Mouse (Mus musculus) heart, postnatal 0 days (tissue): ENCODE measurements around the gene Sugp2. TPM values are rescaled to one million over a fixed set of nuclear protein-coding genes. Genes with fewer than 3 reads are reported as not detected.

Source experiments
- ATAC-seq: fragments of 200-750 bp; cut with Nextera tagmentation; 2 replicates; pipeline ENCODE4 v1.8.0; 2017; ENCODE audit warnings: low read depth, moderate number of reproducible peaks, moderate library complexity; ENCODE audit not compliant: insufficient read depth
- DNase-seq: peaks from one replicate; pipeline ENCODE4 v3.0.0-alpha.2; 2016; ENCODE audit warnings: low spot score
- H3K27ac ChIP-seq: fragments of 300-500 bp; sonication (generic); 2 replicates; pipeline ENCODE4 v1.5.1; 2014; ENCODE audit warnings: low read depth, mild to moderate bottlenecking
- H3K27me3 ChIP-seq: fragments of 300-500 bp; sonication (generic); 2 replicates; pipeline ENCODE4 v1.6.1; 2014; ENCODE audit warnings: low read length, mixed read lengths; ENCODE audit not compliant: control insufficient read depth, insufficient read depth
- H3K36me3 ChIP-seq: fragments of 300-500 bp; sonication (generic); replicated peaks from 2 replicates; pipeline ENCODE4 v1.6.1; 2014; ENCODE audit warnings: low read length, mixed read lengths; ENCODE audit not compliant: control insufficient read depth, insufficient read depth
- H3K4me1 ChIP-seq: fragments of 300-500 bp; sonication (generic); 2 replicates; pipeline ENCODE4 v1.6.1; 2014; ENCODE audit warnings: antibody characterized with exemption; ENCODE audit not compliant: control insufficient read depth, insufficient read depth
- H3K4me2 ChIP-seq: fragments of 300-500 bp; sonication (generic); 2 replicates; pipeline ENCODE4 v1.6.1; 2014; ENCODE audit warnings: low read depth, mild to moderate bottlenecking, low read length, moderate library complexity
- H3K4me3 ChIP-seq: fragments of 300-500 bp; sonication (generic); 2 replicates; pipeline ENCODE4 v1.5.1; 2014; ENCODE audit warnings: low read depth, low read length
- H3K9ac ChIP-seq: fragments of 300-500 bp; sonication (generic); replicated peaks from 2 replicates; pipeline ENCODE4 v1.6.1; 2014; ENCODE audit warnings: low read depth, low read length, mixed read lengths
- H3K9me3 ChIP-seq: fragments of 300-500 bp; sonication (generic); replicated peaks from 2 replicates; pipeline ENCODE4 v1.6.1; 2016; ENCODE audit warnings: low read length; ENCODE audit not compliant: control insufficient read depth
- CTCF ChIP-seq: IDR thresholded peaks from 2 replicates; pipeline ENCODE4 v1.5.1; 2016; ENCODE audit warnings: antibody characterized with exemption, control low read depth, low read depth
- EP300 ChIP-seq: IDR thresholded peaks from 2 replicates; pipeline ENCODE4 v1.6.1; 2016; ENCODE audit warnings: antibody characterized with exemption, low read depth
- WGBS: fragments of 180-500 bp; shearing (Covaris S2); extraction: QIAGEN DNeasy Blood & Tissue Kit; methylation state at CpG from one replicate; pipeline ENCODE4 v1.1.7; 2014; 5-methylcytosine and 5-hydroxymethylcytosine counted together
- polyA plus RNA-seq: library from polyadenylated mRNA; unstranded; fragments of >200 nt; fragmentation: Nextera tagmentation; extraction: Ambion mirVana; gene quantifications from 2 replicates; pipeline ENCODE4 v1.2.1, GENCODE M21; 2015
- total RNA-seq: library from RNA; depleted of rRNA; stranded (reverse); fragments of >200 nt; gene quantifications from 2 replicates; pipeline ENCODE4 v1.2.3, GENCODE M21; 2014; ENCODE audit warnings: low replicate concordance

The Sugp2 gene
- total and polyA plus RNA-seq, 2 experiments from 2014 or later: 15.5 to 48.7 TPM

- Histone ChIP-seq H3K36me3 (peaks cover 91% of the 10 kb centered on the region), H3K27ac (no peak overlapping the region), H3K4me2 (no peak overlapping the region), H3K9ac (no peak overlapping the region), H3K9me3 (no peaks in the 10 kb centered on the region), H3K27me3 (no peaks in the 10 kb centered on the region), H3K4me3 (no peak overlapping the region), H3K4me1 (peaks cover 13% of the 10 kb centered on the region)
- 57% methylated on average over 1 of the region's 1 CpGs for WGBS
- ATAC-seq: no peak
- TF ChIP-seq EP300: no peak
- TF ChIP-seq CTCF: peak; percentile 37
- DNase-seq: no peak
Measured at GRCm38 (mm10) chr8:70254628-70255027, 20.6 kb downstream of the Sugp2 start.

GRCm38 (mm10) chr8:70257456-70257855 lies 23.4 kb downstream of the Sugp2 start:
- no peak overlapping the region for H3K9ac ChIP-seq
- H3K36me3 ChIP-seq: peaks cover 91% of the 10 kb centered on the region
- DNase-seq (no peak), ATAC-seq (no peak)
- H3K4me3 ChIP-seq: no peak overlapping the region
- no peak overlapping the region for H3K4me2 ChIP-seq
- no peak overlapping the region; the same call in 1 of the 2 replicates for H3K27ac ChIP-seq
- WGBS: 78% methylated on average over 3 of the region's 3 CpGs
- TF ChIP-seq EP300 (no peak), CTCF (no peak)
- peaks cover 13% of the 10 kb centered on the region for H3K4me1 ChIP-seq
- H3K9me3 ChIP-seq: no peaks in the 10 kb centered on the region
- no peaks in the 10 kb centered on the region for H3K27me3 ChIP-seq

DNA sequence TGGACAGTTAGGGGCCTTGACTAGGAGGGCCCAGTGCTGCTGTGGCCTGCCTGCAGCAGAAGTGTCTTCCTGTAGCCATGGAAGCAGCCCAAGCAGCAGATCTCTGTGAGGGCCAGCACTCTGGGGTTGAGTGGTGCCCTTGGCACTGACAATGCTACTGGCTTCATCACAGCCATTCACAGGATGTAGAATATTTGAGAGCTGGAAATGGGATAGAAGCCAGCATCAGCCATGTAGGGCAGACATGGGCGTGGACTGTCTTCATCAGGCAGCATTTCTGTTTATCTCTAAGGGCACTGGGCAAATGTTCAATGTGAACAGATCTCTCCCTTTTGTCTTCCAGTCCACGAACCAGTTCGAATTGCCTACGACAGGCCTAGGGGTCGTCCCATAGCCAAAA lies 24.6 kb downstream of the Sugp2 start:
- H3K9me3 ChIP-seq: no peaks in the 10 kb centered on the region
- H3K27me3 ChIP-seq: no peaks in the 10 kb centered on the region
- TF ChIP-seq CTCF (no peak), EP300 (no peak)
- no peak overlapping the region for H3K4me2 ChIP-seq
- no peak overlapping the region for H3K4me3 ChIP-seq
- peaks cover 89% of the 10 kb centered on the region for H3K36me3 ChIP-seq
- H3K4me1 ChIP-seq: peaks cover 13% of the 10 kb centered on the region
- H3K27ac ChIP-seq: peak overlapping the region; percentile 79
- ATAC-seq: peak; percentile 87
- H3K9ac ChIP-seq: no peak overlapping the region
- whole genome bisulfite sequencing: 43% methylated on average over 5 of the region's 5 CpGs
- DNase-seq: peak; percentile 87

DNA sequence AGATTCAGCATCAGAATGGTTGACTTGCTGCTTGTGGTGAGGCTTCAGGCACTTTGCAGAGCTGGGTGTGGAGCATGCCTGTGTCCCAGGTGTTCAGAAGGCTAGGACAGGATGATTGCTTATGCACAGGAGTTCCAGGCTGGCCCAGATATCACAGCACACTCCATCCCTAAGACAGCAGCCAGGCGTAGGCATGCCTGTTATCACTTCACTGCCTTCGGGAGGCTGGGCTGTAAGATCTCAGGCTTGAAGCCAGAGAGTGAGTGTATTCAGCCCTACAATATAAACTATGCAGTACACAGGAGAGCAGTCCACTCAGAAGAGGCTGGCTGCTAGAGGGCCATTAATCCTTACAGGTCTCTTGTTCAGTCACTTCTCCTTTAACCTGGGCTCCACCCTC lies 25.0 kb downstream of the Sugp2 start:
- peak; percentile 74 for ATAC-seq
- WGBS: 28% methylated on average over 2 of the region's 2 CpGs
- Histone ChIP-seq H3K9ac (no peak overlapping the region), H3K4me3 (no peak overlapping the region), H3K27me3 (no peaks in the 10 kb centered on the region), H3K4me1 (peaks cover 13% of the 10 kb centered on the region), H3K27ac (peak overlapping the region; percentile 79), H3K36me3 (peaks cover 88% of the 10 kb centered on the region), H3K9me3 (no peaks in the 10 kb centered on the region), H3K4me2 (no peak overlapping the region)
- no peak for TF ChIP-seq EP300
- no peak for TF ChIP-seq CTCF
- DNase-seq: no peak

GRCm38 (mm10) chr8:70267674-70268073 lies 33.6 kb downstream of the Sugp2 start:
- Histone ChIP-seq H3K27me3 (no peaks in the 10 kb centered on the region), H3K4me2 (no peak overlapping the region), H3K36me3 (peaks cover 27% of the 10 kb centered on the region), H3K4me1 (peaks cover 6% of the 10 kb centered on the region; the same call in 1 of the 2 replicates), H3K9me3 (no peaks in the 10 kb centered on the region), H3K4me3 (no peak overlapping the region), H3K27ac (no peak overlapping the region), H3K9ac (no peak overlapping the region)
- WGBS: 76% methylated on average over 3 of the region's 3 CpGs
- no peak for TF ChIP-seq EP300
- ATAC-seq: no peak
- no peak for DNase-seq

DNA sequence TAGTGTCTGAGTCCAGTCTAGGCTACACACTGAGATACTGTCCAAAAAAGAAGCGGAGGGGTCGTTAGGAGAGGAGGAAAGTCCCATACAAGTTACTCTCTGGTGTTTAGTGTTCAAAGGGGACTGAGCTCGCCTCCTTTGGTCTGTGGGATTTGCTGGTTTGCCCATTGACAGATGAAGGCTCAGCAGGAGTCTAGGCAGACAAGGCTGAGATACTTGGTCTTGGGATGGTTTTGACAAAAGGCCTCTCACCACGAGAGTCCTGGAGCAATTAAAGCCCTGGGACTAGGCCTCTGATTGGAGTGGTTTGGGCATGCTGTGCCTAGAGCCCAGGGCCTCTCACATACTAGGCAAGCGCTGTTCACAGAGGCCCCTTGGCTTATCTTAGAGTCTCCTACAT lies 34.3 kb downstream of the Sugp2 start:
- peak overlapping the region; percentile 15; the same call in 1 of the 2 replicates for H3K27ac ChIP-seq
- WGBS: 65% methylated on average over 5 of the region's 5 CpGs

More for the DNA sequence above, 34.3 kb downstream of the Sugp2 start:
- ATAC-seq (no peak), DNase-seq (no peak)
- H3K9ac ChIP-seq: no peak overlapping the region
- no peak overlapping the region for H3K4me3 ChIP-seq
- H3K36me3 ChIP-seq: peaks cover 21% of the 10 kb centered on the region
- no peaks in the 10 kb centered on the region for H3K27me3 ChIP-seq
- H3K4me2 ChIP-seq: no peak overlapping the region
- H3K9me3 ChIP-seq: no peaks in the 10 kb centered on the region
- peaks cover 7% of the 10 kb centered on the region; the same call in 1 of the 2 replicates for H3K4me1 ChIP-seq
- TF ChIP-seq EP300: no peak
- TF ChIP-seq CTCF: no peak
